Mouse (Mus musculus) T-helper 17 cell (primary cell): ENCODE data around the gene BC052040.

Experiments used
- in situ Hi-C, 2 experiments: fragments of 300-600 bp; cut with MboI, MseI; formaldehyde crosslinking; loops; 1 replicate in 1 of 2; 2 replicates in 1 of 2; pipeline ENCODE4 v1.15.1; 2025; ENCODE audit warnings: high pct_unique_total_duplicates in 2 of 2

BC052040 gene

GRCm38 (mm10) chr2:115598266-115598665, 16.8 kb downstream of the BC052040 start:
- in situ Hi-C loops: loop anchor here in 1 of 2 experiments (25.0 kb wide), 1 partner anchor 464 kb away; the partner anchor contains the start of gene Meis2

- in situ Hi-C loops: loop anchor here in 1 of 2 experiments (25.0 kb wide), 2 partner anchors 938 to 1837 kb away; partner anchors contain the start of gene Dph6
Observed at GRCm38 (mm10) chr2:115600724-115601123, 19.2 kb downstream of the BC052040 start.

GRCm38 (mm10) chr2:115601280-115601679, 19.8 kb downstream of the BC052040 start:
- in situ Hi-C loops: loop anchor here in 1 of 2 experiments (25.0 kb wide), 2 partner anchors 939 to 1836 kb away; partner anchors contain the start of gene Dph6

- in situ Hi-C loops: loop anchor here in 1 of 2 experiments (25.0 kb wide), 2 partner anchors 940 to 1835 kb away; partner anchors contain the start of gene Dph6
Observed at GRCm38 (mm10) chr2:115602116-115602515, 20.6 kb downstream of the BC052040 start.

- in situ Hi-C loops: loop anchor here in 1 of 2 experiments (25.0 kb wide), 2 partner anchors 942 to 1833 kb away; partner anchors contain the start of gene Dph6
Observed at GRCm38 (mm10) chr2:115604132-115604531, 22.6 kb downstream of the BC052040 start.

- in situ Hi-C loops: loop anchor here in 1 of 2 experiments (25.0 kb wide), 2 partner anchors 944 to 1831 kb away; partner anchors contain the start of gene Dph6
Observed at GRCm38 (mm10) chr2:115605829-115606336, 24.4 kb downstream of the BC052040 start.

- in situ Hi-C loops: loop anchor here in 1 of 2 experiments (25.0 kb wide), 2 partner anchors 947 to 1828 kb away; partner anchors contain the start of gene Dph6
Observed at GRCm38 (mm10) chr2:115609020-115609419, 27.5 kb downstream of the BC052040 start.

GRCm38 (mm10) chr2:115610092-115610491, 28.6 kb downstream of the BC052040 start:
- in situ Hi-C loops: loop anchor here in 1 of 2 experiments (25.0 kb wide), 2 partner anchors 948 to 1827 kb away; partner anchors contain the start of gene Dph6

- in situ Hi-C loops: loop anchor here in 1 of 2 experiments (25.0 kb wide), 2 partner anchors 948 to 1827 kb away; partner anchors contain the start of gene Dph6
Observed at GRCm38 (mm10) chr2:115610503-115610902, 29.0 kb downstream of the BC052040 start.

- in situ Hi-C loops: loop anchor here in 1 of 2 experiments (25.0 kb wide), 2 partner anchors 952 to 1823 kb away; partner anchors contain the start of gene Dph6
Observed at GRCm38 (mm10) chr2:115613830-115614520, 32.5 kb downstream of the BC052040 start.

GRCm38 (mm10) chr2:115628471-115628870, 47.0 kb downstream of the BC052040 start:
- in situ Hi-C loops: no loop called here

- in situ Hi-C loops: no loop called here
Observed at GRCm38 (mm10) chr2:115631031-115631434, 49.5 kb downstream of the BC052040 start.

GRCm38 (mm10) chr2:115631826-115632225, 50.3 kb downstream of the BC052040 start:
- in situ Hi-C loops: no loop called here

GRCm38 (mm10) chr2:115650203-115650602, 68.7 kb downstream of the BC052040 start:
- in situ Hi-C loops: no loop called here

GRCm38 (mm10) chr2:115659712-115660111, 78.2 kb downstream of the BC052040 start:
- in situ Hi-C loops: no loop called here

- in situ Hi-C loops: no loop called here
Observed at GRCm38 (mm10) chr2:115660213-115661120, 79.0 kb downstream of the BC052040 start.

GRCm38 (mm10) chr2:115667516-115667915, 86.0 kb downstream of the BC052040 start:
- in situ Hi-C loops: no loop called here

- in situ Hi-C loops: no loop called here
Observed at GRCm38 (mm10) chr2:115673054-115673660, 91.6 kb downstream of the BC052040 start.

- in situ Hi-C loops: no loop called here
Observed at GRCm38 (mm10) chr2:115678786-115679185, 97.3 kb downstream of the BC052040 start.

- in situ Hi-C loops: no loop called here
Observed at GRCm38 (mm10) chr2:115685250-115685649, 103.7 kb downstream of the BC052040 start.

- in situ Hi-C loops: no loop called here
Observed at GRCm38 (mm10) chr2:115687612-115688011, 106.1 kb downstream of the BC052040 start.
